Mouse (Mus musculus): ENCODE measurements around the gene Rcan3.

The Rcan3 gene

GRCm38 (mm10) chr4:135413491-135413890, 20.2 kb downstream of the Rcan3 start:
- DNase-seq (ENCODE audit: low spot score), result no peak

- peak; percentile 69 for DNase-seq (ENCODE audit: low spot score)
Measured at GRCm38 (mm10) chr4:135411633-135412032, 22.0 kb downstream of the Rcan3 start.

- no peak for DNase-seq (ENCODE audit: low spot score)
Measured at GRCm38 (mm10) chr4:135406180-135406579, 27.5 kb downstream of the Rcan3 start.

GRCm38 (mm10) chr4:135404916-135405315, 28.7 kb downstream of the Rcan3 start:
- peak; percentile 67 for DNase-seq (ENCODE audit: low spot score)

GRCm38 (mm10) chr4:135404048-135404447, 29.6 kb downstream of the Rcan3 start:
- DNase-seq (ENCODE audit: low spot score), result no peak

- no peak for DNase-seq (ENCODE audit: low spot score)
Measured at GRCm38 (mm10) chr4:135401881-135402280, 31.8 kb downstream of the Rcan3 start.

- DNase-seq (ENCODE audit: low spot score), result no peak
Measured at GRCm38 (mm10) chr4:135397991-135398390, 35.7 kb downstream of the Rcan3 start, which contains the start of gene Ncmap. TSS of gene Ncmap (minus strand) at chr4:135398227.

GRCm38 (mm10) chr4:135397551-135397950, 36.1 kb downstream of the Rcan3 start:
- no peak for DNase-seq (ENCODE audit: low spot score)

- DNase-seq (ENCODE audit: low spot score), result no peak
Measured at GRCm38 (mm10) chr4:135396303-135396702, 37.4 kb downstream of the Rcan3 start.

GRCm38 (mm10) chr4:135395375-135395774, 38.3 kb downstream of the Rcan3 start:
- no peak for DNase-seq (ENCODE audit: low spot score)

GRCm38 (mm10) chr4:135394666-135395065, 39.0 kb downstream of the Rcan3 start:
- no peak for DNase-seq (ENCODE audit: low spot score)

- no peak for DNase-seq (ENCODE audit: low spot score)
Measured at GRCm38 (mm10) chr4:135393381-135393780, 40.3 kb downstream of the Rcan3 start.

- no peak for DNase-seq (ENCODE audit: low spot score)
Measured at GRCm38 (mm10) chr4:135392801-135393200, 40.9 kb downstream of the Rcan3 start.

GRCm38 (mm10) chr4:135391014-135391413, 42.6 kb downstream of the Rcan3 start:
- no peak for DNase-seq (ENCODE audit: low spot score)

GRCm38 (mm10) chr4:135385614-135386013, 48.0 kb downstream of the Rcan3 start:
- DNase-seq (ENCODE audit: low spot score), result no peak

GRCm38 (mm10) chr4:135382316-135382715, 51.3 kb downstream of the Rcan3 start:
- DNase-seq (ENCODE audit: low spot score), result peak; percentile 76

- no peak for DNase-seq (ENCODE audit: low spot score)
Measured at GRCm38 (mm10) chr4:135381355-135381754, 52.3 kb downstream of the Rcan3 start.

- no peak for DNase-seq (ENCODE audit: low spot score)
Measured at GRCm38 (mm10) chr4:135377241-135377640, 56.4 kb downstream of the Rcan3 start.

- no peak for DNase-seq (ENCODE audit: low spot score)
Measured at GRCm38 (mm10) chr4:135375444-135375843, 58.2 kb downstream of the Rcan3 start.

GRCm38 (mm10) chr4:135373299-135373698, 60.4 kb downstream of the Rcan3 start:
- no peak for DNase-seq (ENCODE audit: low spot score)

GRCm38 (mm10) chr4:135370372-135370771, 63.3 kb downstream of the Rcan3 start:
- no peak for DNase-seq (ENCODE audit: low spot score)

GRCm38 (mm10) chr4:135362828-135363227, 70.8 kb downstream of the Rcan3 start:
- DNase-seq (ENCODE audit: low spot score), result no peak

Measured in c-Kit-positive CD71-positive TER-119-positive erythroid progenitor cells, embryonic 14.5 days (primary cell).